Mouse (Mus musculus): Measurements from ENCODE around the gene Alad.

GRCm38 (mm10) chr4:62543782-62544181 lies 24.1 kb upstream of the Alad start:
- TF ChIP-seq CTCF (conservative IDR thresholded peaks at IDR 0.05; ENCODE audit: low read length) = no peak
- no peak for TF ChIP-seq NANOG (IDR thresholded peaks at IDR 0.05; ENCODE audit: borderline replicate concordance, low read length)
